Mouse (Mus musculus) layer of hippocampus, postnatal 36 days (tissue): ENCODE measurements around the gene Sectm1a. TPM values are rescaled to one million over a fixed set of nuclear protein-coding genes. Genes with fewer than 3 reads are reported as not detected.
"Not testable (repeated sequence)": the region's sequence is repeated elsewhere in the genome, so short reads cannot be mapped to it uniquely, and the experiment has no call there.

Source experiments
- DNase-seq, 2 experiments: peaks; one replicate each; pipeline ENCODE4 v3.0.0; 2022
- total RNA-seq, 2 experiments: library from RNA; stranded (reverse); gene quantifications; 2 replicates each; pipeline ENCODE4 v1.2.3; 2021

Gene Sectm1a
- total RNA-seq, 2 experiments from 2014 or later = not detected

DNA sequence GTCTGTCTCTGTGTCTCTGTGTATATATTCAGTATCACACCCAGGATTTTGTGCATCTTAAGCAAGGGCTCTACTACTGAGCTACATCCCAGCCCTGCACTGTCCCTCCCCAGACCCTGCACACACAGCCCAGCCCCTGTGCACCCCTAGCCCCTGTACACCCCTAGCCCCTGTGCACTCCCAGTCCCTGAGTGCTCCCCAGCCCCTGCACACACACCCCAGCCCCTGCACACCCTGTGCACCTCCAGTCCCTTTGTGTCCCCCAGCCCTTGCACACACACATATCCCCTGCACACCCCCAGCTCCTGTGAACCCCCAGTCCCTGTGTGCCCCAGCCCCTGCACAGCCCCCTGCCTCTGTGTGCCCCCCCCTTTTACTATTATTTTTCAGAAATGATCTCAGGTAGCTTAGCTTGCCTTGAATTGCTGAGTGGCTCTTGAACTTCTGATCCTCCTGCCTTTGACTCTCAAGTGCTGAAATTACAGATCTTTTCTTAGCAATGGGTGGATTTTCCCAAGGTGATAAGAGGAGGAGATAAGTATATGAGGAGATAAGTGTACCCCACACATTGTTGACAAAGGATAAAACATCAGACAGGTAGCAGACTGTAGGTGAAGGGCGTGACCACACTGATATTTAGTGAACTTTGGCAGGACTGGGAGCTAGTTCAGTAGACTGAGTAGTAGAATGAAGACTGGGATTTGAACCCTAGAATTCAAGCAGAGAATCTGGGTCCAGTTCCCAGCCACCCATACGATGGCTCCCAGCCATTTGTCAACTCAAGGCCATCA lies 8.9 kb upstream of the Sectm1a start:
- DNase-seq = no peak

GRCm38 (mm10) chr11:121088997-121089396 lies 8.0 kb upstream of the Sectm1a start:
- no peak for DNase-seq

DNA sequence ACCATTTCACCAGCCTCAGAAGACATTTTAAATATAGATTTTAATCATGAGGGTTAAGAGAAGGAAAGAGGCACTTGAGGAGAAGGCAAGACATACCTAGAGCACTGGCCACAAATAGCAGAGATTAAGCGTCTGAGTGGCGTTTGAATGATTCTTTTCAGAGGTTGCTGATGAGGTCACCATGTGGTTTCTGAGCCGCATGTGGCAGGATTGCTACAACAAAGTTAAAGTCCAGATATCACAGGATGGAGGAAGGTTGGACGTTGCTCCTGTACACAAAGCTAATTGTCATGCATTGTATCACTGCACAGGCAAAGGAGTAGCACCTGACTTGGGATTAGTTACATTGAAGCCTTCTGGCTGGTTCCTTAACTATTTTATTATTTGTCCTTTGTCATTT lies 5.3 kb upstream of the Sectm1a start:
- no peak for DNase-seq

- DNase-seq = no peak
Observed at GRCm38 (mm10) chr11:121085181-121085580, 4.2 kb upstream of the Sectm1a start.

DNA sequence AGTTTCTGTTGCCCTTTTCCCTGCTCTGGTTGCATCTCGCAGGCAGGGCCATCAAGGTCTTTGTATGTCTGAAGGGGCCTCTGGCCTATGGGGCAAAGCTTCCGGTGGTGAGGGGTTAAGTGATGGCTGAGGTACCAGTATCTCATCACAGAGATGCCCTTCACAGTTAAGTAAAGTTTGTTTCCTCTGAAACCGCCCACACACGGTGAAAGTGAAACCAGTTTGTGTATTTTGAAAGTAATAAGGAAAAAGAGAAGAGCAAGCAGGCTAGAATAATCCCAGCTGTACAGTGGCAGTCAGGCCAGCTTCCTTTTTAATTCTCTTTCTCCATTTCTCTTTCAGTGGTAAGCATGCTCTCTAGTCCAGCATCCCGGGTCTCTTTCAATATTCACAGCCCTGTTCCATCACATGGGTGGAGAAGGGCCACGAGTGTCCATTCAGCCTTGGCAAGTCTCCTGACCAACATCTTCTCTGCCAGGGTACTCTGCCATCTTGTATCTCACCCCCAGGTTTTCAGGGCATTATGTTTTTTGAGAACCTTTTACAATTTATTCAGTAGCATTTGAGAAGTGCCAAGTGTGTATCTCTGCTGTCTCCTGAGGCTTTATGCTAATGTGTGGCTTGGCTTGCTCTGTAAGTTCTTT lies 2.0 kb upstream of the Sectm1a start:
- no peak for DNase-seq

- no peak for DNase-seq
Observed at GRCm38 (mm10) chr11:121082250-121082649, 1.2 kb upstream of the Sectm1a start.

GRCm38 (mm10) chr11:121080330-121080729 lies 690 bp downstream of the Sectm1a start:
- DNase-seq = no peak

- DNase-seq = no peak
Observed at GRCm38 (mm10) chr11:121075655-121076054, 5.4 kb downstream of the Sectm1a start.

DNA sequence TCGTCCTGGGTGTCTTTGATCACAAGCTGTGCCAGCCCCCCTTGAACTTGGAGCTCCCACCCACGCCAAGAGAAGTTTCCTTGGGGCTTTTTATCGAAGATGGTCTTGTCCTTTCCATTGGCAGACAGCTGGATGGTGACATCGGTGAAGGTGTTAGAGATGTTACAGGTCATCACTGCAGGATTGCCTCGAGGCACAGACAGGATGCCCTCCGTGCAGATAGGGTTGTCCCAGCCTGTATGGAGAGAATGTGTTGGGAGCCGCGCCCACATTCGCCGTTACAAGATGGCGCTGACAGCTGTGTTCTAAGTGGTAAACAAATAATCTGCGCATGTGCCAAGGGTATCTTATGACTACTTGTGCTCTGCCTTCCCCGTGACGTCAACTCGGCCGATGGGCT lies 11.4 kb downstream of the Sectm1a start:
- not testable (repeated sequence) for DNase-seq

DNA sequence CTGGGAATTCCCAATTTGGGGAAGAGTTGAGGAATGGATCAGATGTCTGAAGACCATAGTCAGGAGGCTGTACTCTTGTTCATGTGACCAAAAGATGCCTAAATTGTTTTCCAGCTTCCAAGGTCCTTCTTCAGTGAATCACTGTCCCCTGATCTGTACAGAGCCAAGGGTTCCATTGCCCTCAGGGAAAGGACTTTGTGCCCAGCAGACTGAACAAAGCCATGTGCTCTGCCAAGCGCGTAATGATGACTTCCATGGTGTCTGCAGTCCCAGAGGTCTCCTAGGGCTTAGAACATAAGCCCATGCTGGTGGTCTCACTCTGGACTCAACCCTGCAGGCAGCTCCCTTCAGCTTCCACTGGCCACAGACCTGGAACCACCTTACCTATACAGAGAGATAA lies 13.1 kb downstream of the Sectm1a start:
- DNase-seq = no peak

DNA sequence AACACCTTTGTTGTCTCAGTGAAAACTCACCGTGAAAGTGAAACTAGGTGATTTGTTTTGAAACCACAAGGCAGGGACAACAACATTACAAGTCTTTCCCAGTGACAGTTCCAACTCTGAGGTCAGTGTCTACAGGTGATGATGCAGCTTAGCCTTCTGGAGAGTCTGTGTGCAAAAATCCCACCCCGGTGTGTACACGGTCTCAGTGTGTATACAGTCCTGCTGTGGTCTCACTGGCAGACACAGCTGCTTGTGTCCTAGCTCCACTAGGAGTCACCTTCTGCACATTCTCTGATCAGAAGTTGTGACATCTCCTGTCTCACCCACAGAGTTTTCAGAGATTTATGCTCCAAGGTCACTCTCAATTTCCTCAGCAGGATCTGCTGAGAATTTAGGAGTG lies 16.8 kb downstream of the Sectm1a start:
- DNase-seq = no peak

DNA sequence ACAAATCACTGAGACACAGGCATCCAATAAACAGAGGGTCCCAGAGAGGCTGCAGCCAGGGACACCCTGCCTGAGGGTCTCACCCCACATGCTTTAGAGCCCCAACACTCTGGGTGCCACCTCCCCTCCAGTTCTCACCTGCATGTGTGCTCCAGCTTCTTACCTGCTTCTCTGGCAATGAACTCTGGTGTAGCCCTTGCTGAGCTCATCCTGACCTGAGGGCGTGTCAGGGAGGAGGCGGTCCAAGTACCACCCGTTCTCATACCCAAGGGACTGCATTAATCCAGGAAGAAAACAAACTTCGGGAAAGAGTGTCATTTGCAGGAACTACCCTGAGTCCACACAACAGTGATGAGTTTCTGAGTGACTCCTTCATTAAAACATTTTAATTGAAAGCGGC lies 17.6 kb downstream of the Sectm1a start, which contains the start of gene Sectm1b:
Gene Sectm1b, minus strand, starts transcription at position 191 of the 400 bp plus-strand sequence.
- DNase-seq = no peak

DNA sequence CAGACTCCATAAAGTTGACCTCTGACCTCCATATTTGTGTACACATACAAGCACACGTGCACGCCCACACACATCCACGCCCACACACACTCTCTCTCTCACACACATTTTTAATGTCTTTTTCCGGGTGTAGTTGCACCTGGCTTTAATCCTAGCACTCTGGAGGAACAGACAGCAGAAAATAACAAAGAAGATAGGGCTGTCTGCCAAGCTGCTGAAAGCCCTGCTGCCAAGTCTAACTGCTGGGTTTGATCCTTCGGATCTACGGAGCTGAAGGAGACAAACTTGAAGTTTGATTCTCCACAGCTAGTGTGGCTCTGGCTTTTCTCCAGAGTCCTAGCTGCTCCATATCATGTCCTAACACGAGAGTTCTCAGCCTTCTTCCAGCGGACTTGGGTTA lies 19.4 kb downstream of the Sectm1a start:
- no peak for DNase-seq

DNA sequence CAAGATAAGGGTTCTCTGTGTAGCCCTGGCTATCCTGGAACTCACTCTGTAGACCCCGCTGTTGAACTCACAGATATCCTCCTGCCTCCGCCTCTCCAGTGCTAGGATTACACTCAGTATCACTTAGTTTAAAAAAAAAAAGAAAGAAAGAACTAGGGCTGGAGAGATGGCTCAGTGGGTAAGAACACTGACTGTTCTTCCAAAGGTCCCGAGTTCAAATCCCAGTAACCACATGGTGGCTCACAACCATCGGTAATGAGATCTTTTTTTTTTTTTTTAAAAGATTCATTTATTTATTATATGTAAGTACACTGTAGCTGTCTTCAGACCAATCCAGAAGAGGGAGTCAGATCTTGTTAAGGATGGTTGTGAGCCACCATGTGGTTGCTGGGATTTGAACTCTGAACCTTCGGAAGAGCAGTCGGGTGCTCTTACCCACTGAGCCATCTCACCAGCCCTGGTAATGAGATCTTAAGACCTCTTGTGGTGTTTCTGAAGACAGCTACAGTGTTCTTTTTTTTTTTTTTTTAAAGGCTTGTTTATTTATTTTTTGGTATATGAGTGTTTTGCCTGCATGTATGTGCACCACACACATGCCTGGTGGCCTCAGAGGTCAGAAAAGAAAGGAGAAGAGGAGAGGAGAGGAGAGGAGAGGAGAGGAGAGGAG lies 20.5 kb downstream of the Sectm1a start:
- not testable (repeated sequence) for DNase-seq

DNA sequence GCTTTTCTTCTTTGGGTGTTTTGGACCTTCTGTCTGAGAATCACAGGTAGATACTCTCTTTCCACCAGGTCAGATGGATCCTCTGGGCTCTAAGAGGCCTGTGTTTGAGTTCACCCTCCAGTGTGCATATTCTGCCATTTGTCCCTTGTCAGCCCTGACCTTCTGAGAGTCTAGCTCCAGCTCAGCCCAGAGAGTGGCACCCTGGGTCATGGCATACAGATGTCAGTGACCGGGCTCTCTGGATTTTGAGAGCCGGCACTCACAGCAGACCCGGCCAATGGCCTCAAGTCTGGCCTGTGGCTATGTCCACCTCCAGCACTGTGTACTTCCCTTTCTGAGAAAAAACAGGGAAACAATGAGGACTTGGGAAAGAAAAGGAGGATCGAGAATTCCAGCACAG lies 21.5 kb downstream of the Sectm1a start:
- no peak for DNase-seq

- DNase-seq = no peak
Observed at GRCm38 (mm10) chr11:121058956-121059355, 22.1 kb downstream of the Sectm1a start.

DNA sequence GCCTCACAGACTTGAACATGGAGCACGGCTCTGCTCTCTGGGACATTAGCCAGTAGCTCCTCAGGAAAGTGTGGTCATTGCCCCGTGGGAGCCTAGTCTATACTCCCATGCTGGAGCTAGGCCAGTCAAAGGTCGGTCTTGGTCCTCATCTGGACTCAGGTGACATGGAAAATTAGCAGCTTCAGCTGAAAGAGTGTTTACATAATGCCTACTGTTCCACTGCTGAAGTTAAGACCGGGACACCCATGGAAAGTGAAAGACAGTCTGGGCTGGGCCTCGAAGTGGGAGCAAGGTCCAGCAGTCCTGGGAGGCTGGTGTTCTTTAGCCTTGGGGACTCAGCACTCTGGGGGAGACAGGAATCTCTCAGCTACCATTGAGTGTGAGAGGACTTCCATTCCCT lies 22.9 kb downstream of the Sectm1a start:
- DNase-seq = no peak

DNA sequence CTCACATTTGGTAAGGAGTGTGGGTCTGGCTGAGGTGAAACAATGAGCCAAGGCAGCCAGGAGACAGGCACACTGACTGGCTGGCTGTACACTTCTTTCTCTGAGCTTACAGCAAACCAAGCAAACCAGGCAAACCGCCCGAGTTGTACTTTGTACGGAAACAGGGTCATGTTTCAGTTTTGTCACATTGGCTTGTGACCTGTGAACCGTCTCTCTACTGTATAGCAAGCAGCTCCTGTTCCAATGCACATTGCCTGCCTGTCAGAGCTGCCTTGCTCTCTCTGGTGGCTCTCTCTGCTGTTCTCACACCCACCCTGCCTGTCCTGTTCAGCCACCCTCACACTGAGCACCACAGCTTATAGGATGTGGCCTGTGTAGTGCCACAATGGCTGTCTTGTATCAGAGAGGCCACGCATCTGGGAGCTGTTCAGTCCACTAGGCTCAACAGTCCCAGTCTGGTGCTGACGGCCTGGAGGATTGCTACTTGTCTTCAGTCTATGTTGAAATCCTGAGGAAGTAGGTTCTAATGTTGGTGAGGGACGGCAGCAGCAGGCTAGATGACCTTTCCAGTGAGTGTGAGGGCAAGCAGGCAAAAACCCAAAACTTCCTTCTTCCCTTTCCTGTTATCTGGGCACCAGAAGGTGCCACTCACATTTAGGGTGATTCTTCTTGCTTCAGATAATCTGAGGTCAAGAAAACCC lies 24.3 kb downstream of the Sectm1a start:
- no peak for DNase-seq

GRCm38 (mm10) chr11:121053536-121053935 lies 27.5 kb downstream of the Sectm1a start:
- DNase-seq = peak; percentile 59 to 71

DNA sequence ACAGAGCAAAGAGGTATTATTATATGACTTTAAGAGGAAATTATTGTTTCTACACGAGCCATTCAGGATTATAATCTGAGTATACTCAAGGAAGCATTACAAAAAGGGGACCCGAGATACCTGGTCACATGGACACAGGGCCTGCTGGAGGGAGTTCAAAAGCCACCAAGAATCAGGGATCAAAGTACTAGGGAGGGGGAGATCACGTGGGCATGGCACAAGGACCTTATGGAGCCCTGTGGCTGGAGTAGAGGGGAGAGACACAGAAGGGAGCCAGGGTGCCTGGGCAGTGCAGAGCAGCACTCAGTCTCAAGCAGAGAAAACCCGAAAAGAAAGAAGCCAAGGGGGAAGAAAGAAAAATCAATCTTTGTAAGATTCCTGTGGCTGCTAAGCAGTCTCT lies 28.6 kb downstream of the Sectm1a start:
- DNase-seq = no peak

DNA sequence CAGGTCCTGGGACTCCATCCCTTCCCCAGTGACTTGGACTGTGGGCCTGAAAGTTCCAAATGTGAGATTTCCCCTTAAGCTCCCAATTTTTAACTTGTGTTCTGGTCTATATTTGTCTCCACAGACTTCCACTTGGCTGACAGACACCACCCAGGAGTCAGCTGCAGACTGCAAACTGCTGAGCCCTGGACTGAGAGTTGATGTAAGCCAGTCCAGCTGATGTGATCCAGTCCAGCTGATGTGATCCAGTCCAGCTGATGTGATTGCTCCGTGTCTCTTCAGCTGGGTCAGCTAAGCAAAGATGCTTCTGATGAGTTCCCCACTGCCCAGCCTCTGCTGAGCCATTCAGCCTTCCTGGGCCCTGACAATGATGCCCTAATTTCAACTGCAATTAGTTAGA lies 29.2 kb downstream of the Sectm1a start:
- DNase-seq = no peak

DNA sequence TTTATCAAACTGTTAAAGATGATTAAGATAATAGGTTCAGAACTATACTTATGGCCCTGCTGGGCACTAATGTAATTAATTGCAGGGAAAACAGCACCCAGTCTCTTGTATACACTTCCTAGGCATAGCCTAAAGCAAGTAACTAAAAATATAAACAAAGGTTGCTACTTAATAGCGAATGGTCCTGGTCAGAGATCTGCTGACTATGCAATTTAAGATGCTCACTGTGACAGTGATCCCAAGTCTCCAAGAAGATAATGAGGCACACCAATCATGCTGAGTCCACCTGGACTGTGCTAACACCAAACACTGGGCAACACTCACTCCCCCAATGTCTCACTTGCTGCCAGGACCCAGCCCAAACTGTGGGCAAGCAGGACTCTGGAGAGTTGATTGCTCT lies 31.2 kb downstream of the Sectm1a start:
- DNase-seq = no peak

GRCm38 (mm10) chr11:121047826-121048399 lies 33.1 kb downstream of the Sectm1a start:
- DNase-seq = no peak
